Mouse (Mus musculus) adrenal gland, adult 8-10 months (tissue): ENCODE results near the gene Cyb561d1. TPM values are rescaled to one million over a fixed set of nuclear protein-coding genes. Genes with fewer than 3 reads are reported as not detected.

Experiments
- DNase-seq: peaks from one replicate; pipeline ENCODE4 v3.0.0; 2022
- total RNA-seq, 4 experiments: library from RNA; stranded (reverse); gene quantifications; 2 replicates each; pipeline ENCODE4 v1.2.4; 2022

Cyb561d1 gene
- total RNA-seq, 4 experiments from 2014 or later: 9.3 to 14.7 (median 11.7) TPM

DNA sequence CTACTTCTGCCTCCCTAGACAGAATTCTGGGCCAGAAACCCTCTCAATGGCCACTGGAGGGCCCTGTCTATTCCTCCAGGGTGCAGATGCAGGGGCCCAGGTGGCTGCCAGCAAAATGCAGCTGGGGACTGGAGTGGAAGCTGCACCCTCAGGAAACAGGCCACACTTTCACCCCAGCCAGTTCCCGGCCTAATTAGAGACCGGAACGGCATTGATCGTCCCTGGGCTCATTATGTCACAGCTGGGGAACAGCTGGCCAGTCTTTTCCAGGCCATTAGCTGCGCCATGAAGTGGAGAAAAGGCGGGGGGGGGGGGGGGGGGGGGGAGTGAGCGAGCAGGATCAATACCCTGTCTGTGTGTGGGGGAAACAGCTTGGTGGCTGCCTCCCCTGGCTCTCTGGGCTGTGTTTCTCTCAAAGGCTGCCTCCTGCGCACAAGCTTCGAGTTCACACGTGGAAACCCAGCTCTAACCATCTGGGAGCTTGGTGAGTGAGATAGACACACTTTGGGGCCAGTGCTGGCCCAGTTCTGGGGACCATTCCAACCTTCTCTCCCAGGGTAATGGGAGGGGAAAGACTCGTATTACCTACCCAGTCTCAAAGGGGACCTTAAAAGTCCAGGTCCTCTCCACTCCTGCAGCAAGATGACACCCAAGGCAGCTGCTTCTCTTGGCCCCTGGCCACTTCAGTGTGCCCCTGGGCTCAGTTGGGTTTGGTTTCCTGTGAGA lies 34.4 kb downstream of the Cyb561d1 start:
- DNase-seq: no peak

- DNase-seq: no peak
These were observed 35.3 kb downstream of the Cyb561d1 start for GRCm38 (mm10) chr3:108165532-108166315.

DNA sequence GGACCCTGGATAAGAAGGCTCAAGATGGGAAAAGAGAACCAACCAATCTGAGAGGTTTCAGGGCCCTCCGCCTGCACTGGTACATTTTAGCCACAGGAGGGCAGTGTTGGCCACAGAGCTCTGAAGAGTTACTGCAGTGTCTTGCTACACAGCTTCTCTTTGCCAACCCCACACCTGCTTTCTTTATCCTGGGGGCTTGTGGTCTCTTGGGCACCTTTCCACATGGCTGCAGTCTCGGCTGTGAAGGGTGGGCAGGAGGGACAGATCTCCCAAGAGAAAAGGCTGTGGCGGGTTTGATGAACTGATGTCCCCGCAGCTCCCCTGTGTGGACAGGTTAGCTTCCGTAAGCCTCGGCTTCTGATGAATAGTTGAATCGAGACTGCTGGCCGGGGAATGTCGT lies 36.2 kb downstream of the Cyb561d1 start:
- peak; percentile 57 for DNase-seq

GRCm38 (mm10) chr3:108164091-108164490 lies 36.9 kb downstream of the Cyb561d1 start:
- DNase-seq: no peak

GRCm38 (mm10) chr3:108158383-108159037 lies 42.5 kb downstream of the Cyb561d1 start:
- no peak for DNase-seq

- DNase-seq: no peak
These were observed 46.4 kb downstream of the Cyb561d1 start, which contains the start of gene Gpr61 for GRCm38 (mm10) chr3:108154656-108155055. Gene Gpr61 (minus strand): TSS chr3:108154882.

DNA sequence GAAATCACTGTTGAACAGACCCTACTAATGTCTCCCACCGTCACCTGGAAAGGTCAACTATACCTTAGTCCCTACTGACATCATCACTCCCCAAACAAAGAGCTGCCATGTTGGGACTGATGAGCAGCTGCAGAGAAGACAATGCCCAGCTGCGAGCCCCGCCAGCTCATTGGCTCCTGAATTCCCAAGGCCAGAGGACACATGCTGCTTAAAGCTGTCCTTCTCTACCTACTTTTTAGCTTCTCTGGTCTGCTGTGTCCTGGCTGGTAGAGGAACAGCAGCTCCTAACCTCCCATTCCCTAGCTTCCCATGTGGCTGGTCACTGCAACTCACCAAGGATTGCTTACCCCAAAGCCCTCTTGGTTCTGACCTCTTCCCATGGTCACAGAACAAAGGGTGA lies 48.7 kb downstream of the Cyb561d1 start:
- DNase-seq: no peak

DNA sequence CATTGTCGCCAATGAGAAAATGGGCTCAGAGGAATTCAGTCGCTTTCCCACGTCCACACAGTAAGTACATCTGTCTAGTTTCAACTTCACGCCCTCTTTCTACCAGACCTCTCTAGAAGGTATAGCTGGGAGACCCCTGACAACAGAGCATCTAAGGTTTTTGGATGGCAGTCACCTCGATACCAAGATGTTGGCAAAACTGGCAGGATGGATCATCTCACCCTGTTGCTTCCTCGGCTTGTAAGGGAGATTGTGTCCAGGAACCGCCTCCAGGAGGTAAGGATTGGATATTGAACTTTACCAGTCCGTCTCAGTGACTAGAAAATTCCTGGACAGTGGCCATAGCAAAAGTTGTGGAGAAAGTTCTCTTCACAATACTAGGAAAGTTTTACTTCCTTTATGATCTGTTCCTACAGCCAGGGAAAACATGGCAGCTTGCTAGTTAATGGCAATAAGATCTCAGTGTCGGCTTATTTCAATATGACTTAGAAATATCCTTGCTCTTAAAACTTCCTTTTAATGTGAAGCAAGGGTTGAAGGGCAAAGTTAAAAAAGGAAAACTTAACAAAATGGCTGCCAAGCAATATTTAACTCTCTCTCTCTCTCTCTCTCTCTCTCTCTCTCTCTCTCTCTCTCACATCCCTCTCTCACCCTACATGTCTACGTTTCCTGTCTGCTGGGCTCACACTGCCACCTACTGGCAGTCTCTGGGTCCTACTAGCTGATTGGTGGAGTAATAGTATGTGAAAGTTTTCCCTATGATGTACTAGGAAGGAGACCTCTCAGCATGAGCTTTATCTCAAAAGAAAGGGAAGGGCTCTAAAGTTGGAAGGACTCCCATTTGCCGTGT lies 53.4 kb downstream of the Cyb561d1 start:
- DNase-seq: peak; percentile 83

DNA sequence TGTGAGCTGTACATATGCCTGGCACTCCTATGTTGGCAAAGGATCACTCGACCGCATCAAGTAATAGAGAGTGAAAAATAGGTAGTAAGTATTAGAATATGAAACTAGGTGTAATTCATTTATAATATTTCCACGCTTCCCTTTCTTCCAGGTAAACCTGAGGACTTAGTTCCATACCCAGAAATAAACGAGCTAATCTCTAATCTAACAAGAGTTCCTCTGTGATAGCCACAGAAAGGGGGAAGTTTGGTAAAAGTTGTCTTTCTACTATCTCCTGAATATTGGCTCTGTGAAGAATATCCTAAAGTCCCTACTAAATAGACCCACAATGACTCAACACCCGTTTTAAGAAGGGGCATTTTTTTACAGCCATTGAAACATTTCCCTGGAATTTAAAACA lies 54.3 kb downstream of the Cyb561d1 start:
- DNase-seq: no peak

Other genes with a start within 250 kb of the Cyb561d1 start
- gene Gstm3, start 231.9 kb downstream of the Cyb561d1 start, total RNA-seq: under 1 TPM in 2 of 4 experiments, not detected in 2; 0.20 to 0.30 TPM
- gene Gstm2, start 214.8 kb downstream of the Cyb561d1 start, total RNA-seq: 100 to 1,000 TPM; 164 to 337 (median 241) TPM
- 100 to 1,000 TPM; 335 to 553 (median 456) TPM for gene Gstm1, start 183.2 kb downstream of the Cyb561d1 start, total RNA-seq
- gene Gstm4, start 156.3 kb downstream of the Cyb561d1 start, total RNA-seq: 10 to 100 TPM; 15.3 to 20.7 (median 19.6) TPM
- gene Ampd2, start 114.6 kb downstream of the Cyb561d1 start, total RNA-seq: 100 to 1,000 TPM; 152 to 212 (median 184) TPM
- 10 to 100 TPM; 14.7 to 22.5 (median 17.6) TPM for gene Gnat2, start 108.4 kb downstream of the Cyb561d1 start, total RNA-seq
- 100 to 1,000 TPM; 137 to 154 (median 149) TPM for gene Gnai3, start 55.1 kb downstream of the Cyb561d1 start, total RNA-seq
- 1 to 10 TPM in 1 of 4 experiments, under 1 TPM in 3; 0.31 to 1.1 (median 0.71) TPM for gene Gpr61, start 46.3 kb downstream of the Cyb561d1 start, total RNA-seq
- 10 to 100 TPM; 24.4 to 36.9 (median 31.6) TPM for gene Amigo1, start 14.9 kb downstream of the Cyb561d1 start, total RNA-seq
- 10 to 100 TPM in 3 of 4 experiments, 1 to 10 TPM in 1; 8.2 to 23.1 (median 15.0) TPM for gene Atxn7l2, start 9.7 kb upstream of the Cyb561d1 start, total RNA-seq
- 1 to 10 TPM in 1 of 4 experiments, under 1 TPM in 3; 0.35 to 1.0 (median 0.65) TPM for gene Sypl2, start 25.4 kb upstream of the Cyb561d1 start, total RNA-seq
- 10 to 100 TPM; 85.1 to 96.1 (median 89.0) TPM for gene Psma5, start 55.7 kb upstream of the Cyb561d1 start, total RNA-seq
- gene Sort1, start 82.9 kb upstream of the Cyb561d1 start, total RNA-seq: 10 to 100 TPM; 25.9 to 67.1 (median 40.9) TPM
- gene Mybphl, start 163.7 kb upstream of the Cyb561d1 start, total RNA-seq: not detected
- gene Psrc1, start 182.6 kb upstream of the Cyb561d1 start, total RNA-seq: 1 to 10 TPM; 1.6 to 4.8 (median 3.0) TPM
- gene Celsr2, start 214.3 kb upstream of the Cyb561d1 start, total RNA-seq: 10 to 100 TPM in 2 of 4 experiments, 1 to 10 TPM in 2; 6.5 to 14.6 (median 9.5) TPM
- gene Sars, start 244.0 kb upstream of the Cyb561d1 start, total RNA-seq: 100 to 1,000 TPM; 183 to 191 (median 186) TPM